Mouse (Mus musculus): Measurements from ENCODE around the gene Tep1. TPM values are rescaled to one million over a fixed set of nuclear protein-coding genes. Genes with fewer than 3 reads are reported as not detected.
"Not testable (repeated sequence)": the region's sequence is repeated elsewhere in the genome, so short reads cannot be mapped to it uniquely, and the experiment has no call there.

Tep1 gene
- 6.0 and 6.1 TPM in 2 replicates for polyA plus RNA-seq (2016; fragmentation: Nextera tagmentation; extraction: Ambion mirVana)

DNA sequence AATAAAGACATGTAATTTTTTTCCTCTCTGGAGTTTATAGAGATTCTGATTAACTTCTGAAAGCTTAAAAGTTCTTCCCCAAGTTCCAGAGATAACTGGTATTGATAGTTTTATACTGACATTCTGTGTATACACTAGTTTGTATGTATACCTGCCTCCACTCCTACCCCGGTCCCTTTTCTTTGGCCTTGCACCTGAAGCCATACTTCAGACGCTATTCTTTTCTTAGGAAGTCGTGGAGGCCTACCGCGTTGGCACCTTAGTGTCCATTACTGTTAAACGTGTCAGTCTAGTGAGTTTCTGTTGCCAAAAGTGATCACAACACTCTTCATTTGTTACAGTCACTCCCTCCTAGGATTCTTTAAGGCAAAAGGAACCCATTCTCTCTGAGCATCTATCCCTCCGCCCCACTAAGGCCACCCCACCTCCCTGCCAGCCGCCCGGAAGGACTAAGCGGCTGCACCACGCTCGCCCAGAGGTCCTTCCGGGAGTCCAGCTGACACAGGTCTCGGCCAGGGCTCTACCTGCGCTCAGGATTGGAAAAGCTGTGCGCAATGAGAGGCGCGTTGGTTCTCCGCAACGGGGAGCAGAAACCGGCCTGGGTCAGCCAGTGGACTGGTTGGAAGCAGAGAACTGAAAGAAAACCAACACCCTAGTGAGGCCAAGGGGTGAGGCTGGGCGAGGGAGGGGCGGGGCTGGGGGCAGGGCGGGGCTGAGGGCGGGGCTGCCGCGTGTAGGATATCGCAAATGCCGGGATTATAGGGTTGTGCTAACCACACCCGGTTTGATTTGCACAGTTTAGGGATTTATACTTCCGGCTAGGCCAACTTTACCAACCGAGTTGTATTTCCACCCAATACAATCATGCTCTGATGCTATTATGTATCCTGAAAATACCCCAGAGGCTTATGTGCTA is at the start of gene Tep1:
Tep1 (minus strand) TSS at position 672 of the 916 bp plus-strand sequence.
- Histone ChIP-seq H3K27ac (ENCODE audit: poor library complexity, severe bottlenecking) (peak within 1 kb of the TSS; percentile 48; the same call in 1 of the 2 replicates), H3K36me3 (peaks cover 10% of the 10 kb centered on the region; the same call in 1 of the 2 replicates), H3K4me1 (replicated peaks) (no peaks in the 10 kb centered on the region), H3K9me3 (replicated peaks) (no peaks in the 10 kb centered on the region), H3K4me2 (peak within 1 kb of the TSS; percentile 68), H3K9ac (peak within 1 kb of the TSS; percentile 64), H3K4me3 (peak within 1 kb of the TSS; percentile 66), H3K27me3 (replicated peaks) (no peaks in the 10 kb centered on the region)
- WGBS = 7% methylated on average over 32 of the region's 32 CpGs
- ATAC-seq (ENCODE audit: insufficient number of reproducible peaks, low FRiP score) = peak; percentile 85

DNA sequence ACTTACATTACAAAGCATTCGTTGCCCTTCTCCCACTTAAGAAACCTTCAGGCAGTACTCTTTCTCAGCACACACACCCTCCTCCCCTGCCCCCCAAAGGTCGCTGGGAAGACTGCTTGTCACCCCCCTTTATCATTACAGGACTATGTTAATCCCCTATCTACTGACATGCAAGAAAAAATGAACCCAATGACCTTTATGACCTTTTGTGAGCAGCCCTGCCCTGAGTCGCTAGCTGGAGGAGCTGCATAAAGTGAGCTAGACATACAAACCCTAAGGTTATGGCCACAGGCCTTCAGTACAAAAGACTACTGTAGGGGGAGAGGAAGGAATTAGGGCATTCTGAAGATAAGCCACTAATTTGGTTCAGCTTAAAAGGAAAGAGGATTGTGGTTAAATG is 41.0 kb upstream of the Tep1 start:
- Histone ChIP-seq H3K36me3 (peaks cover 55% of the 10 kb centered on the region), H3K4me3 (no peak overlapping the region), H3K27me3 (replicated peaks) (no peaks in the 10 kb centered on the region), H3K4me2 (no peak overlapping the region), H3K4me1 (replicated peaks) (no peaks in the 10 kb centered on the region), H3K9me3 (replicated peaks) (no peaks in the 10 kb centered on the region), H3K27ac (ENCODE audit: poor library complexity, severe bottlenecking) (no peak overlapping the region), H3K9ac (no peak overlapping the region)
- WGBS = 43% methylated on average over 3 of the region's 3 CpGs
- no peak for ATAC-seq (ENCODE audit: insufficient number of reproducible peaks, low FRiP score)

DNA sequence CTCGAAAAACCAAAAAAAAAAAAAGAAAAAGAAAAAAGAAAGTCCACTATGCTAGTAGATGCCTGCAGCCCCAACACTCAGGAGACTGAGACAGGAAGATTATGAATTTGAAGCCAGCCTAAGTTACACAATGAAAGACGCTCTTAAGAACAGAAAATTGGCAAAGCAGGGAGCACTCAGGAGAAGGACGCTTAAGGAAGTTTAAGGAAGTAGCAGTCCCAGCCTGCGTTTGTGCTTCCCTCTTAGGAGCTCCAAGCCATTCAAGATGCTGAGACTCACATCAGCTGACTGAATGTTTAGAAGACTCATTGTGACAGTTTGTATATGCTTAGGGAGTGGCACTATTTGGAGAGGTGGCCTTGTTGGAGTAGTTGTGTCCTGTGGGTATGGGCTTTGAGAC is 37.8 kb upstream of the Tep1 start:
- 74% methylated on average over 4 of the region's 4 CpGs for WGBS
- H3K9me3 ChIP-seq (replicated peaks) = no peaks in the 10 kb centered on the region
- no peak for ATAC-seq (ENCODE audit: insufficient number of reproducible peaks, low FRiP score)

DNA sequence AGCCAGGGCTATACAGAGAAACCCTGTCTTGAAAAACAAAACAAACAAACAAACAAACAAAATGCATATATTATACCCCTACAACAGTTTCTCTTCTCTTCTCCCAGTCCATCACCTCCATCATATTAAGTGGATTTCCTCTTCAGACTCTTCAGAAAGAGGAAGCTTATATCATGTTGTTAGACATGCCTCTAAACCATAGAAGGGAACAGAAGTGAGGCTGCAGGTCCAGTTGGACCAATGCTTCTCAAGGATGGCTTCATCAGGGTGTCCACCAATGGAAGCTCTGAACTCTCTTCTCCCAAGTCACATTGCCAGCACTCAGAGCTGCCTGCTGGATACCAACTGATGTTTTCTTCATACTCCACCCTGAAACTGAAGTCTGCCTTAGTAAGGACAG is 35.0 kb upstream of the Tep1 start:
- H3K4me1 ChIP-seq (replicated peaks); H3K9me3 ChIP-seq (replicated peaks); ATAC-seq (ENCODE audit: insufficient number of reproducible peaks, low FRiP score); H3K27me3 ChIP-seq (replicated peaks); H3K4me3 ChIP-seq; H3K4me2 ChIP-seq; H3K27ac ChIP-seq (ENCODE audit: poor library complexity, severe bottlenecking); H3K36me3 ChIP-seq; H3K9ac ChIP-seq: not testable (repeated sequence)

More for the DNA sequence above, 37.8 kb upstream of the Tep1 start:
- peaks cover 7% of the 10 kb centered on the region for H3K4me1 ChIP-seq (replicated peaks)
- no peak overlapping the region for H3K4me3 ChIP-seq
- H3K27ac ChIP-seq (ENCODE audit: poor library complexity, severe bottlenecking) = no peak overlapping the region
- no peaks in the 10 kb centered on the region for H3K27me3 ChIP-seq (replicated peaks)
- peaks cover 26% of the 10 kb centered on the region for H3K36me3 ChIP-seq
- H3K4me2 ChIP-seq = no peak overlapping the region
- no peak overlapping the region for H3K9ac ChIP-seq

DNA sequence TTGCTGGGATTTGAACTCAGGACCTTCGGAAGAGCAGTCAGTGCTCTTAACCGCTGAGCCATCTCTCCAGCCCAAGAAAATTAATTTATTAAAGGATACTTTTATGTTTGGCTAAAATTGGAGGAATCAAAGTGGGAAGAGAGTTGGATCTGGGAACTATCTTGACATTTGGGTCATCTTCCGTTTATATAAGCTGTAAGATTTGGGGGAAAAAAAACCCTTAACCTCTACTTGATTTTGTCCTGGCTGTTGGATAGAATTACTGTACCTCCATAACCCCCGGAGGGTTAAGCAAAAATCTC is 34.4 kb upstream of the Tep1 start:
- WGBS = 86% methylated on average over 4 of the region's 4 CpGs

DNA sequence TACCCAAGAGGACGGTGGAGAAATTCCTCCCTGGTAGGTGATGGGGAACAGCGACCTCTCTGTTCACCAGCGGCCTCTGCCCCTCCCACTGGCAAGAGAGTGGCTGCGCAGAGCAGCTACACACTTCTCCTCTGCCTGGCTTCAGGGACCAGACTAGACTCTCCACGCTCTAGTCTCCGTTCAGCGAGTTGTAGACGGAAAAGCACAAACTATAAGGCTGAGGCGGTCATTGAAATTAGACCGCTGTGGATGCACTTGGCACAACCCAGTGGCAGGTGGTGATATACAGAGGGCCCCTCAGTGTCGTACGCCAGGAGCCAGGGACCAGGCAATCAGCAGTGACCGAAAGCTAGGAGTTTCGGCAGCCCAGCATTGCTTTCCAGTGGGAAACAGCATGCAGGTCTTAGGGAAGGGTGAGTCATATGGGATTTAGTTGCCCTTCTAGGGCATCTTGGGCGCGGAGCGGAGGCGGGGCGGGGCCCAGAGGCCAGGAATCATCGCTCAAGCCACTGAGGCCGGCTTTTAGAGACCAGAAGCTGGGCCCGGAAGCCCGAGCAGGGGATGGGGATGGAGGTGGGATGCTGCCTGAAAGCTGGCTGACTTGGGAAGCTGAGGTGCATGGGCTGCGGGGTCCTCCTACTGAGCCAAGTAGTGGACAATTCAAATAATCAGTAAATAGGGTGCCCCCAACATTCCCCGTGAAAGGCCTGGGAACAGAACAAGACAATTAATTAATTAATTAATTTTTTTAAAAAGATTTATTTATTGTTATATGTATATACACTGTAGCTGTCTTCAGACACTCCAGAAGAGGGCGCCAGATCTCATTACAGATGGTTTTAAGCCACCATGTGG is 33.8 kb upstream of the Tep1 start:
- Histone ChIP-seq H3K27ac (ENCODE audit: poor library complexity, severe bottlenecking) (no peak overlapping the region), H3K4me2 (peak overlapping the region; percentile 76), H3K4me1 (replicated peaks) (peaks cover 7% of the 10 kb centered on the region), H3K9ac (peak overlapping the region; percentile 65), H3K9me3 (replicated peaks) (no peaks in the 10 kb centered on the region), H3K36me3 (no peaks in the 10 kb centered on the region), H3K27me3 (replicated peaks) (no peaks in the 10 kb centered on the region), H3K4me3 (peak overlapping the region; percentile 52)
- ATAC-seq (ENCODE audit: insufficient number of reproducible peaks, low FRiP score) = peak; percentile 77
- 4% methylated on average over 26 of the region's 26 CpGs for whole genome bisulfite sequencing

More for the DNA sequence above, 34.4 kb upstream of the Tep1 start:
- Histone ChIP-seq H3K4me2 (no peak overlapping the region), H3K9ac (no peak overlapping the region), H3K27me3 (replicated peaks) (no peaks in the 10 kb centered on the region), H3K27ac (ENCODE audit: poor library complexity, severe bottlenecking) (no peak overlapping the region), H3K4me1 (replicated peaks) (peaks cover 7% of the 10 kb centered on the region), H3K36me3 (no peaks in the 10 kb centered on the region), H3K4me3 (no peak overlapping the region), H3K9me3 (replicated peaks) (no peaks in the 10 kb centered on the region)
- no peak for ATAC-seq (ENCODE audit: insufficient number of reproducible peaks, low FRiP score)

DNA sequence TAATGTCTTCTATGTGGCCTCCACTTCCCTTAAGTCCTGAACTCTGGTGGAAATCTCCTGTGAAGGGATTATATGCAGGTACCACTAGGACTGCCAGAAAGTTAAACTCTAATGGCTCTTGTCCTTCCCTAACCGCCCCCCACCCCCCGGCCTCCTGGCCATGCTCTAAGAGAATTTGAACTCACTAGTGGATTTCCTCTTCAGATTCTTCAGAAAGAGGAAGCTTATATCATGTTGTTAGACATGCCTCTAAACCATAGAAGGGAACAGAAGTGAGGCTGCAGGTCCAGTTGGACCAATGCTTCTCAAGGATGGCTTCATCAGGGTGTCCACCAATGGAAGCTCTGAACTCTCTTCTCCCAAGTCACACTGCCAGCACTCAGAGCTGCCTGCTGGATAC is 27.6 kb upstream of the Tep1 start:
- H3K9ac ChIP-seq; H3K4me2 ChIP-seq; H3K36me3 ChIP-seq; H3K9me3 ChIP-seq (replicated peaks); H3K4me3 ChIP-seq; ATAC-seq (ENCODE audit: insufficient number of reproducible peaks, low FRiP score); H3K27ac ChIP-seq (ENCODE audit: poor library complexity, severe bottlenecking): not testable (repeated sequence)
- Histone ChIP-seq H3K27me3 (replicated peaks) (peaks cover 33% of the 10 kb centered on the region), H3K4me1 (replicated peaks) (peaks cover 14% of the 10 kb centered on the region)
- 86% methylated on average over 2 of the region's 2 CpGs for WGBS

DNA sequence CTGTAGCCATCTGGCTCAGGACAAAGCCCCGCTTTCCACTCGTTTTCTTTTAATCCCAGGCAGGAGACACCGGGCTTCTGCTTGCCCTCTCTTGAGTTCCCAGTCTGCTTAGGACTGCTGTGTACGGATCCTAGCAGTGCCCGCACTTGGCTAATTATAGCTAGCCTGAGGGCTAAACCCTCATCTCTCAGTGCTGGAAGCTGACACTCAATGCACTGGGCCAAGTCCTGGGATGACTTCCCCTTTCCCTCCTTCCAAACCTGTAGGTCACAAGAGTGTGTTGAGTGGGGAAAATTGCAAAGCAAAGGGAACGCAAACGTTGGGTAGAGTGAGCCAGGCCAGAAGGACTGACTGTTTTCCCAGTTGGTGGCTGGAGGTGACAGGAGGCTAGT is 27.0 kb upstream of the Tep1 start, which contains the start of gene Klhl33:
Klhl33 (minus strand) TSS at position 134 of the 392 bp plus-strand sequence.
- no peaks in the 10 kb centered on the region for H3K9me3 ChIP-seq (replicated peaks)
- peaks cover 33% of the 10 kb centered on the region for H3K27me3 ChIP-seq (replicated peaks)
- peak within 1 kb of the TSS; percentile 65 for H3K9ac ChIP-seq
- ATAC-seq (ENCODE audit: insufficient number of reproducible peaks, low FRiP score) = no peak
- H3K36me3 ChIP-seq = no peaks in the 10 kb centered on the region
- H3K4me2 ChIP-seq = peak within 1 kb of the TSS; percentile 83
- no peak within 1 kb of the TSS for H3K27ac ChIP-seq (ENCODE audit: poor library complexity, severe bottlenecking)
- peak within 1 kb of the TSS; percentile 49 for H3K4me3 ChIP-seq
- H3K4me1 ChIP-seq (replicated peaks) = peaks cover 14% of the 10 kb centered on the region
- 35% methylated on average over 7 of the region's 7 CpGs for WGBS

DNA sequence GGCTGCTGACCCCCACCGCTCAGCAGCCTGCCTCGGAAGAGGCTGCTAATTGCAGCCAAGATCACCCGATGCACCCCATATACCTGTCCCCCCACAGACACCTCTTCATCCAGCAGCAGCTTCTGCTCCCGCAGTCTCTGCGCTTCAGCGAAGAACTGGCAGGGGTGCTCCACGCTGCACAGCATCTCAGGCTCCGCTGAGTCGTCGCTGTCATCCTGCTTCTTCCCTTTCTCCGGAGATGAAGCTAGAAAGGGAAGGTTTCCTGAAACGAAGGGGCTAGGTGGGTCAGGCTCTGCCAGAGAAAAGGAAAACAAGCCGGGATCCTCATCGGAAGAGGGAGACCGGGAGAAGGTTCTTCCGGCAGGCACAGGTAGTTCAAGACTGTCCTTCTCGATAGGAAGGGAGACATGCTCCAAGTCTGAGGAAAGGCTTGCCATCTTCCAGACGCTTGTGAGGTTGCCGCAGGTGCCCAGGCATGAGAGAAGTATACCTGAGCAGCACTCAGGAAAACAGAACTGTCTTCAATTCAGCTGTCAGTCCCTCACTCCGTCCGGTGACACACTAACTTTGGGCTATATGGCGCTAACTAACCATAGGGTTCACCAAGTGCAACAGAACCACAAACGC is 26.5 kb upstream of the Tep1 start:
- Histone ChIP-seq H3K36me3 (no peaks in the 10 kb centered on the region), H3K9me3 (replicated peaks) (no peaks in the 10 kb centered on the region), H3K9ac (peak overlapping the region; percentile 65), H3K4me1 (replicated peaks) (peaks cover 14% of the 10 kb centered on the region), H3K27ac (ENCODE audit: poor library complexity, severe bottlenecking) (no peak overlapping the region), H3K27me3 (replicated peaks) (peaks cover 33% of the 10 kb centered on the region), H3K4me3 (peak overlapping the region; percentile 49), H3K4me2 (peak overlapping the region; percentile 83)
- ATAC-seq (ENCODE audit: insufficient number of reproducible peaks, low FRiP score) = no peak
- WGBS = 19% methylated on average over 23 of the region's 23 CpGs

DNA sequence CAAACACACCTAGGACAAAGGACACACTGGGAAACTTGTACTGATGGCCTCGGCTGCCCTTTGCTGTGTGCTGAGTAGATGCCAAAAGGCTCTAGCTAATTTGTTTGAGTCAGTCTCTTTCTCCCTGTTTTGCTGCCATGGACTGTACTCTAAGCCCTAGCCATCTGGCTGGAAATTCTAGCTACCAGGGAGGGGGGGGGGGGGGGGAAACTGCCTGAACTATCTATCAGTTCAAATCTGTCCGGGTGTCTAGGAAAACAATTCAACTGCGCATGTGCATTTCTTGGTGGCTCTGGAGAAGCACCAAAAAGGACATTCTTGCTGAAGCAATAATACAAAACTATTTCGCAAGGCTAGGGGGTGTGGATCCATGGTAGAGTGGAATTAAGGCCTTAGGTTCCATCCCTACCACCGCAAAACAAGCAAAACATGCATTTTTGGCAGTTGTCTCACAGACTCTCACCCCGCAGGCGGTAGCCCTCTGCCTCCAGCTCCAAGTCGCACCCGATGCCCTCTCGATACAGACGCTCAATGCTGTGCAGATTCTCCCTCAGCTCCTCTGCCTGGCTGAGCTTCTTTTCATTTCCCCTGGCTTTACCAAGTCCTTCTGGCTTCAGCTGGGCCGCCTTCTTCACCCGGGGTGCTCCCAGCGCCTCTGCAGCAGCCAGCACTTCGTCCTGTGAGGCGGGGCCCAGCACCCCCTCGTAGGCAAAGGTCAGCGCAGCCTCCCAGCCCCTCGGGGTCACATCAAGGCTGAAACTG is 25.8 kb upstream of the Tep1 start:
- H3K4me1 ChIP-seq (replicated peaks) = peaks cover 14% of the 10 kb centered on the region
- peak overlapping the region; percentile 65 for H3K9ac ChIP-seq
- peak overlapping the region; percentile 83 for H3K4me2 ChIP-seq
- H3K27me3 ChIP-seq (replicated peaks) = peaks cover 33% of the 10 kb centered on the region
- H3K9me3 ChIP-seq (replicated peaks) = no peaks in the 10 kb centered on the region
- no peaks in the 10 kb centered on the region for H3K36me3 ChIP-seq
- WGBS = 14% methylated on average over 19 of the region's 19 CpGs
- no peak for ATAC-seq (ENCODE audit: insufficient number of reproducible peaks, low FRiP score)
- no peak overlapping the region for H3K27ac ChIP-seq (ENCODE audit: poor library complexity, severe bottlenecking)
- peak overlapping the region; percentile 49 for H3K4me3 ChIP-seq

Measured in heart, embryonic 12.5 days (tissue).